Mouse (Mus musculus): ENCODE measurements around the gene Ascl3.

GRCm38 (mm10) chr7:109756291-109756690, 24.8 kb upstream of the Ascl3 start:
- TF ChIP-seq EP300 (IDR thresholded peaks at IDR 0.05; ENCODE audit: low read depth) (no peak), CTCF (IDR thresholded peaks at IDR 0.05; ENCODE audit: low read depth) (no peak)
